Mouse (Mus musculus) thymus, adult 2 months (tissue): ENCODE measurements around the gene Rab43.

Experiments
- CTCF ChIP-seq: fragments of 200-500 bp; IDR thresholded peaks from 2 replicates; pipeline ENCODE4 v1.5.1; 2012; ENCODE audit warnings: mild to moderate bottlenecking, control low read depth, low read length, moderate library complexity, borderline replicate concordance; ENCODE audit not compliant: control insufficient read depth, poor library complexity, insufficient read depth; ENCODE audit errors: extremely low read depth
- POLR2A ChIP-seq: fragments of 200-500 bp; IDR thresholded peaks from 2 replicates; pipeline ENCODE4 v1.6.1; 2012; ENCODE audit warnings: mild to moderate bottlenecking, low read length, control low read depth, moderate library complexity; ENCODE audit not compliant: control insufficient read depth, poor library complexity, insufficient read depth; ENCODE audit errors: extremely low read depth

- TF ChIP-seq CTCF (no peak), POLR2A (no peak)
Observed at GRCm38 (mm10) chr6:87787108-87787890, 24.7 kb downstream of the Rab43 start.
